Mouse (Mus musculus) neural tube, embryonic 13.5 days (tissue): ENCODE data around the gene Misp. TPM values are rescaled to one million over a fixed set of nuclear protein-coding genes. Genes with fewer than 3 reads are reported as not detected.
A peak's percentile ranks its signal among the peaks of the same experiment; 100 is the strongest.

ENCODE experiments used
- ATAC-seq: fragments of 200-750 bp; cut with Nextera tagmentation; 2 replicates; pipeline ENCODE4 v1.8.0; 2017; ENCODE audit warnings: low read depth, mild to moderate bottlenecking, moderate TSS enrichment, moderate library complexity
- H3K27ac ChIP-seq: fragments of 300-500 bp; sonication (generic); replicated peaks from 2 replicates; pipeline ENCODE4 v1.5.1; 2015; ENCODE audit warnings: moderate library complexity, mild to moderate bottlenecking, inconsistent platforms
- H3K27me3 ChIP-seq: fragments of 300-500 bp; sonication (generic); 2 replicates; pipeline ENCODE4 v1.6.1; 2015; ENCODE audit warnings: mild to moderate bottlenecking, inconsistent platforms
- H3K36me3 ChIP-seq: fragments of 300-500 bp; sonication (generic); 2 replicates; pipeline ENCODE4 v1.6.1; 2015; ENCODE audit warnings: mild to moderate bottlenecking, inconsistent platforms
- H3K4me1 ChIP-seq: fragments of 300-500 bp; sonication (generic); replicated peaks from 2 replicates; pipeline ENCODE4 v1.6.1; 2015; ENCODE audit warnings: inconsistent platforms
- H3K4me2 ChIP-seq: fragments of 300-500 bp; sonication (generic); 2 replicates; pipeline ENCODE4 v1.6.1; 2015; ENCODE audit warnings: inconsistent platforms, mild to moderate bottlenecking, moderate library complexity
- H3K4me3 ChIP-seq: fragments of 300-500 bp; sonication (generic); 2 replicates; pipeline ENCODE4 v1.5.1; 2015; ENCODE audit warnings: mild to moderate bottlenecking, inconsistent platforms
- H3K9ac ChIP-seq: fragments of 300-500 bp; sonication (generic); 2 replicates; pipeline ENCODE4 v1.6.1; 2015; ENCODE audit warnings: moderate library complexity, mild to moderate bottlenecking, inconsistent platforms
- H3K9me3 ChIP-seq: fragments of 300-500 bp; sonication (generic); 2 replicates; pipeline ENCODE4 v1.6.1; 2016; ENCODE audit warnings: inconsistent platforms
- WGBS: fragments of 180-500 bp; shearing (Covaris S2); methylation state at CpG from one replicate; pipeline ENCODE4 v1.1.7; 2015; 5-methylcytosine and 5-hydroxymethylcytosine counted together
- polyA plus RNA-seq: library from polyadenylated mRNA; unstranded; fragments of >200 nt; fragmentation: Nextera tagmentation; extraction: Ambion mirVana; gene quantifications from 2 replicates; pipeline ENCODE4 v1.2.1, GENCODE M21; 2015

Misp gene
- polyA plus RNA-seq: 2.1 and 2.5 TPM in 2 replicates

GRCm38 (mm10) chr10:79820782-79821181, at the start of gene Misp:
Gene Misp, plus strand, starts transcription at chr10:79820989.
- WGBS: 66% methylated on average over 11 of the region's 11 CpGs
- Histone ChIP-seq H3K4me2 (no peak within 1 kb of the TSS), H3K36me3 (peaks cover 57% of the 10 kb centered on the region), H3K9me3 (no peaks in the 10 kb centered on the region), H3K4me3 (no peak within 1 kb of the TSS), H3K27me3 (no peaks in the 10 kb centered on the region), H3K4me1 (peaks cover 22% of the 10 kb centered on the region; the same call in 1 of the 2 replicates), H3K9ac (no peak within 1 kb of the TSS), H3K27ac (0 out of 2 replicates have a peak within 1 kb of the TSS, but pooled peaks have one; percentile 59)
- no peak for ATAC-seq

- no peak overlapping the region for H3K4me3 ChIP-seq
- 94% methylated on average over 3 of the region's 3 CpGs for WGBS
Measured at GRCm38 (mm10) chr10:79772320-79772719, 48.5 kb upstream of the Misp start.

GRCm38 (mm10) chr10:79773208-79773607, 47.6 kb upstream of the Misp start:
- no peaks in the 10 kb centered on the region for H3K36me3 ChIP-seq
- H3K4me2 ChIP-seq: no peak overlapping the region
- WGBS: 93% methylated on average over 2 of the region's 2 CpGs
- peaks cover 23% of the 10 kb centered on the region for H3K27me3 ChIP-seq
- peaks cover 6% of the 10 kb centered on the region; the same call in 1 of the 2 replicates for H3K9me3 ChIP-seq
- H3K4me3 ChIP-seq: no peak overlapping the region
- peaks cover 20% of the 10 kb centered on the region for H3K4me1 ChIP-seq
- no peak for ATAC-seq
- no peak overlapping the region for H3K27ac ChIP-seq
- H3K9ac ChIP-seq: no peak overlapping the region

More at GRCm38 (mm10) chr10:79772320-79772719, 48.5 kb upstream of the Misp start:
- Histone ChIP-seq H3K4me2 (no peak overlapping the region), H3K9ac (no peak overlapping the region), H3K9me3 (peaks cover 6% of the 10 kb centered on the region; the same call in 1 of the 2 replicates), H3K27me3 (peaks cover 14% of the 10 kb centered on the region), H3K4me1 (peaks cover 20% of the 10 kb centered on the region), H3K36me3 (no peaks in the 10 kb centered on the region), H3K27ac (no peak overlapping the region)
- no peak for ATAC-seq

DNA sequence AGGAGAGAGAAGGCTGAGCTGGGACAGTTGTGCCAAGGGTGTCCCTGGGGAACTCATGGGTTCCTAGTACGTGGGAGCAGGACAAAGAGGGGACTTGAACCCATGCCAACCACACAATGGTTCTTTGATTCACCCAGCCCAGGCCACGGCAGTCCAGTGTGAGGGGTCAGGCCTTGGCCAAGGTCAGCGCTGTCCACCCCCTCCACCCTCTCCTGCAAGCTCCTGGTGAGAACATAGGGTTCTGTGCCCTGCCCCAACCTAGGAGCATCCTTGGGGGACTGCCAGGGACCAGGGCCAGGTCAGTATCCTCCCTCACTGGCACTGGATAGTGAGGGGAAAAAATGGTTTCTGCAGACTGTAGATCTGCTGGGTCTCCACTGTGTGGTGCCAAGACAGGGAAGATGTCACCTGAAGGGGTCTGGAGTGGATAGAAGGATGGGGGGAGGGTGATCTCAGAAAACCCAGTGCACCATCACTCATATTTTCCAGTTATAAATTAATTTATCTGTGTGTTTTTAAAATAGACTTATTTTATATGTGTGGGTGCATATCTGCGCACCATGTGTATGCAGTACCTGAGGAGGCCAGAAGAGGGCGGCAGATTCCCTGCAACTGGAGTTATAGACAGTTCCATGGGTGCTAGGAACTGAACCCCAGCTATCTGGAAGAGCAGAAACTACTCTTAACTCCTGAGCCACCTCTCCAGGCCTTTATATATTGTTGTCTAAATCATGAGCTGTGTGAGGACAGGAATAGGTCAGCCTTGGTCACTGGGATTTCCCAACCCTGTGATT, 46.1 kb upstream of the Misp start:
- Histone ChIP-seq H3K36me3 (no peaks in the 10 kb centered on the region), H3K4me1 (peaks cover 27% of the 10 kb centered on the region), H3K27ac (no peak overlapping the region), H3K4me2 (no peak overlapping the region), H3K9ac (no peak overlapping the region), H3K27me3 (peaks cover 38% of the 10 kb centered on the region), H3K4me3 (no peak overlapping the region), H3K9me3 (peaks cover 6% of the 10 kb centered on the region; the same call in 1 of the 2 replicates)
- ATAC-seq: no peak
- WGBS: 65% methylated on average over 5 of the region's 5 CpGs

DNA sequence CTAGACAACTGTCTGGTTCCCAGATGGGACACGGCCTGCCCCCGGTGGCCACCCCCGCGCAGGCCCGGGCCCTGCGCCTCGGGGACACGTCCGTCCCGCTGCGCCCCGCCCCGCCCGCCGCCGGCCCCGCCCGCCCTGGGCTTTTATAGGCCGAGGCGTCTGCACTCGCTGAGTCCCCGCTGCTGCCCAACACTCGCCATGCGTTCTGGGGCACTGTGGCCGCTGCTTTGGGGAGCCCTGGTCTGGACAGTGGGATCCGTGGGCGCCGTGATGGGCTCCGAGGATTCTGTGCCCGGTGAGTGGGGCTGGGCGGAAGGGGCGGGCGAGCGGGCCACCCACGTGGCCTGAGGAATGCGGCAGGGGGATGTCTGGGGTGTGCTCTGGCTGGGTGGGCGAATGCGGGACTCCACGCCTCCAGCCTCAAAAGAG, 43.7 kb upstream of the Misp start, which contains the start of gene Fstl3:
Gene Fstl3 (plus strand): TSS at position 170 of the 429 bp plus-strand sequence.
- WGBS: under 1% methylated on average over 39 of the region's 39 CpGs
- ATAC-seq: no peak
- Histone ChIP-seq H3K36me3 (no peaks in the 10 kb centered on the region), H3K9ac (peak within 1 kb of the TSS; percentile 60), H3K27me3 (peaks cover 52% of the 10 kb centered on the region), H3K4me1 (peaks cover 44% of the 10 kb centered on the region), H3K9me3 (peaks cover 6% of the 10 kb centered on the region; the same call in 1 of the 2 replicates), H3K4me2 (peak within 1 kb of the TSS; percentile 55), H3K27ac (no peak within 1 kb of the TSS), H3K4me3 (peak within 1 kb of the TSS; percentile 29)

- Histone ChIP-seq H3K27me3 (peaks cover 60% of the 10 kb centered on the region), H3K9me3 (peaks cover 6% of the 10 kb centered on the region; the same call in 1 of the 2 replicates), H3K4me3 (no peak overlapping the region), H3K4me2 (peak overlapping the region; percentile 55; the same call in 1 of the 2 replicates), H3K4me1 (peaks cover 44% of the 10 kb centered on the region), H3K36me3 (no peaks in the 10 kb centered on the region), H3K27ac (no peak overlapping the region), H3K9ac (no peak overlapping the region)
- ATAC-seq: peak; percentile 16; the same call in 1 of the 2 replicates
- 13% methylated on average over 15 of the region's 15 CpGs for WGBS
Measured at GRCm38 (mm10) chr10:79778006-79778405, 42.8 kb upstream of the Misp start.

GRCm38 (mm10) chr10:79779193-79779592, 41.6 kb upstream of the Misp start:
- H3K4me1 ChIP-seq: peaks cover 45% of the 10 kb centered on the region
- H3K9ac ChIP-seq: no peak overlapping the region
- no peak overlapping the region for H3K4me2 ChIP-seq
- no peak for ATAC-seq
- H3K4me3 ChIP-seq: no peak overlapping the region
- 19% methylated on average over 2 of the region's 2 CpGs for WGBS
- no peaks in the 10 kb centered on the region for H3K36me3 ChIP-seq
- no peak overlapping the region for H3K27ac ChIP-seq
- peaks cover 6% of the 10 kb centered on the region; the same call in 1 of the 2 replicates for H3K9me3 ChIP-seq
- peaks cover 69% of the 10 kb centered on the region for H3K27me3 ChIP-seq

- 2% methylated on average over 55 of the region's 55 CpGs for WGBS
- no peaks in the 10 kb centered on the region for H3K36me3 ChIP-seq
- H3K9ac ChIP-seq: peak overlapping the region; percentile 50
- H3K27ac ChIP-seq: no peak overlapping the region
- peak overlapping the region; percentile 38 for H3K4me3 ChIP-seq
- peak; percentile 91 for ATAC-seq
- peaks cover 49% of the 10 kb centered on the region for H3K4me1 ChIP-seq
- H3K27me3 ChIP-seq: peaks cover 78% of the 10 kb centered on the region
- peaks cover 4% of the 10 kb centered on the region; the same call in 1 of the 2 replicates for H3K9me3 ChIP-seq
- peak overlapping the region; percentile 60 for H3K4me2 ChIP-seq
Measured at GRCm38 (mm10) chr10:79779784-79780663, 40.8 kb upstream of the Misp start.

DNA sequence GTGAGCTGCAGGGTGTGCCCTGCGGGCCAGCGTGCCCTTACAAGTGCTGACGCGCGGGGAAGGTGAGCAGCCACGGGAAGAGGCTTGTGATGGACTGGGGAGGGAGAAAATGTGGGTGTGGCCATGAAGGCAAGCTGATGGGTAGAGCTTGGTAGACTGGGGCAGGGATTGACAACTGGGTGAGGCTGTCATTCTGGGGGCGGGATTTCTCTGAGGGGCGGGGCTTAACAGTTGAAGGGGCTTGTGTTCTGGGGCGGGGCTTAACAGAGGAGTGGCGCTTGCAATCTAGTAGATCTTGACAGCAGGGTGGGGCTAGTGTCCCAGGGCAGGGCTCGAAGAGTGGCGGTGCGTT, 40.1 kb upstream of the Misp start:
- under 1% methylated on average over 13 of the region's 13 CpGs for WGBS
- Histone ChIP-seq H3K27me3 (peaks cover 79% of the 10 kb centered on the region), H3K9me3 (no peaks in the 10 kb centered on the region), H3K4me1 (peaks cover 49% of the 10 kb centered on the region), H3K4me3 (peak overlapping the region; percentile 38), H3K27ac (no peak overlapping the region), H3K4me2 (peak overlapping the region; percentile 60), H3K9ac (peak overlapping the region; percentile 50), H3K36me3 (no peaks in the 10 kb centered on the region)
- ATAC-seq: no peak; the same call in 1 of the 2 replicates

DNA sequence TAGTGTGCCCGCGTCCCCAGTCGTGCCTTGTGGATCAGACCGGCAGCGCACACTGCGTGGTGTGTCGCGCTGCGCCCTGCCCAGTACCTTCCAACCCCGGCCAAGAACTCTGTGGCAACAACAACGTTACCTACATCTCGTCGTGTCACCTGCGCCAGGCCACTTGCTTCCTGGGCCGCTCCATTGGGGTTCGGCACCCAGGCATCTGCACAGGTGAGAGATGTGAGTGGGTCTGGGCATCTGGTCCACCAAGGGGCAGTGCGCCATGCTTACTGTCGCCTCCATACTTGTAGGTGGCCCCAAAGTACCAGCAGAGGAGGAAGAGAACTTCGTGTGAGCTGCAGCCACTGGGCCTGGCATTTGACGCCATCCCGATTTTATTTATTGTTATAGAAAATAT, 39.6 kb upstream of the Misp start:
- 0 out of 2 replicates have a peak, but pooled peaks have one; percentile 1 for ATAC-seq
- Histone ChIP-seq H3K27me3 (peaks cover 77% of the 10 kb centered on the region), H3K9me3 (no peaks in the 10 kb centered on the region), H3K36me3 (no peaks in the 10 kb centered on the region), H3K4me3 (peak overlapping the region; percentile 38), H3K4me1 (peaks cover 49% of the 10 kb centered on the region), H3K4me2 (peak overlapping the region; percentile 60), H3K27ac (no peak overlapping the region), H3K9ac (peak overlapping the region; percentile 50; the same call in 1 of the 2 replicates)
- WGBS: 30% methylated on average over 21 of the region's 21 CpGs

- Histone ChIP-seq H3K4me3 (no peak overlapping the region), H3K9ac (no peak overlapping the region), H3K9me3 (no peaks in the 10 kb centered on the region), H3K4me2 (no peak overlapping the region), H3K4me1 (peaks cover 46% of the 10 kb centered on the region), H3K27ac (no peak overlapping the region), H3K36me3 (no peaks in the 10 kb centered on the region), H3K27me3 (peaks cover 69% of the 10 kb centered on the region)
- ATAC-seq: no peak
- 57% methylated on average over 5 of the region's 5 CpGs for WGBS
Measured at GRCm38 (mm10) chr10:79781956-79782355, 38.8 kb upstream of the Misp start.
